Mouse (Mus musculus): ENCODE results near the gene Trp53tg5. TPM values are rescaled to one million over a fixed set of nuclear protein-coding genes. Genes with fewer than 3 reads are reported as not detected.
A peak's percentile ranks its signal among the peaks of the same experiment; 100 is the strongest.

The Trp53tg5 gene
- polyA plus RNA-seq, 1 experiment from 2014 or later: not detected

DNA sequence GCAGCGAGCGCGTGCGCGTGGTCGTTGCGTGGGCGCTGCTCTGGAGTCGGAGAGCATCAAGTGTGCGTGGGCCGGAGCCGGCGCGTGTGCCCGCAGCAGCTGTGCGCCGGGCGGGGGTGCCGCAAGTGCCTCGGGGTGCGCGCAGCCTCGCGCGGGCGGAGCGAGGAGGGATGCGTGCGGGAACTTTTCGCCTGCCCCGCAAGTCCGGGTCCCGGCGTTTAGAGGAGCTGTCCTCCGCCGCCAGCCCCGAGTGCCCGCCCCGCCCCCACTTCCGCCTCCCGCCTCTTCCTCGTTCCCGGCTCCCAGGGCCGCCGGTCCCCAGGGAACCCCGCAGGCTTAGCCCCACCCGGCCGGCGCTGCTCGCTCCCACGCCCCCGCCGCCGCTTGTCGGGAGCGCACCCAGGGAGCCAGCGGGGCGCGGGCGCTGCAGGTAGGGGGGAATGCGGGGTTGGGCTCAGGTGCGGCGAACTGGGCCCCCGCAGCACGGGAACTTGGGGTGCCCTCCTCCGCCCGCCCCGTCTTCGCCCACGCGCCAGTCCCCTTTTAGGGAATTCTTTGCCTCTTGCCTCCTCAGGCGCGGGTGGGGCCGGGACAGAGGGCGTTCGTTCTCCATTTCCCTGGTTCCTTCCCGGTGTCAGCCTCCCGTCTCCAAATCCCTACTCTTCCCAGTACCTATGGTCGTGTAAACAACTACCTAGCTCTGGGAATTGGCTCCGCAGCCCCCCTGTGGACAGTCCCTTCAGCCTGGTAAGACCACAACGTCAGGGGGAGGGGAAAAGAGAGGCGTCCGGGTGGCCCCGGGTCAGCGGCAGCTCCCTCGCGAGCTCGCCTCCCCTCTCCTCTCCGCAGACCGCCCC, 13.0 kb upstream of the Trp53tg5 start:
- Histone ChIP-seq H3K27me3 (replicated peaks; ENCODE audit: control insufficient read depth, insufficient read depth, low read length) (peaks cover 26% of the 10 kb centered on the region), H3K9me3 (replicated peaks; ENCODE audit: control insufficient read depth, low read length) (no peaks in the 10 kb centered on the region), H3K27ac (ENCODE audit: low read depth, low read length) (no peak overlapping the region), H3K9ac (ENCODE audit: low read length) (peak overlapping the region; percentile 71), H3K4me2 (ENCODE audit: low read length) (peak overlapping the region; percentile 99), H3K4me3 (ENCODE audit: low read depth, low read length) (peak overlapping the region; percentile 65), H3K36me3 (ENCODE audit: control insufficient read depth, insufficient read depth, low read length) (peaks cover 8% of the 10 kb centered on the region), H3K4me1 (ENCODE audit: control insufficient read depth, insufficient read depth, low read length) (peaks cover 8% of the 10 kb centered on the region)
- WGBS: under 1% methylated on average over 62 of the region's 90 CpGs
- ATAC-seq (peak; percentile 63), DNase-seq (ENCODE audit: low spot score) (peak; percentile 52)

DNA sequence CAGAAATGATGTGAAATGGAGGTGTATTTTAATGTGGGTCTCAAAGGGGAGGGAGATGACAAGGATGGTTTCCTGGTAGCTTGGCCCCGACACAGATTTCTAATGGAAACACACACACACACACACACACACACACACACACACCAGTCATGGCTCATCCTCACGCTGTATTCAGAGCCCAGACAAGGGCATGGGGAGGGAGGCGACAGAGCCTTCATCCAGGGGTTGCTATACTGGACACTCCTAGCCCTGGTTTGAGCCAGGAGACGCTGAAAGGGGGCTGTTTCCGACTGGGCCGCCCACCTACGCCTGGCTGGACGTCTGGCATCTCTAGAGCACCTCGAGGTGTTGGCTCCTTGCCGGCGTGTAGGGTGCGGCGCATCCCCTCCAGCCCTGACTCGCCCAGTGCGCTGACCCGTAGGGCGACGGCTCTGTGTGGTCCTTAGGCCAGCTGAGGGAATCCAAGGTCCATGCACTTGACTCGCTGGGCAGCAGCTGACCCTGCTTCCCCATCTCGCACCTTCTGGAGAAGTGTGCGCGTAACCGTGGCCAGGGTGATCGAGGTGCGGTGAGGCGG, 12.2 kb upstream of the Trp53tg5 start, which contains the start of gene Dbndd2:
TSS of gene Dbndd2 (plus strand) at position 426 of the 577 bp plus-strand sequence.
- Histone ChIP-seq H3K27me3 (replicated peaks; ENCODE audit: control insufficient read depth, insufficient read depth, low read length) (peaks cover 26% of the 10 kb centered on the region), H3K4me1 (ENCODE audit: control insufficient read depth, insufficient read depth, low read length) (peaks cover 8% of the 10 kb centered on the region), H3K36me3 (ENCODE audit: control insufficient read depth, insufficient read depth, low read length) (peaks cover 8% of the 10 kb centered on the region), H3K9ac (ENCODE audit: low read length) (peak within 1 kb of the TSS; percentile 71), H3K4me2 (ENCODE audit: low read length) (peak within 1 kb of the TSS; percentile 99), H3K4me3 (ENCODE audit: low read depth, low read length) (peak within 1 kb of the TSS; percentile 65), H3K9me3 (replicated peaks; ENCODE audit: control insufficient read depth, low read length) (no peaks in the 10 kb centered on the region), H3K27ac (ENCODE audit: low read depth, low read length) (no peak within 1 kb of the TSS)
- peak; percentile 4 for DNase-seq (ENCODE audit: low spot score)
- ATAC-seq: peak; percentile 66
- WGBS: under 1% methylated on average over 26 of the region's 26 CpGs

DNA sequence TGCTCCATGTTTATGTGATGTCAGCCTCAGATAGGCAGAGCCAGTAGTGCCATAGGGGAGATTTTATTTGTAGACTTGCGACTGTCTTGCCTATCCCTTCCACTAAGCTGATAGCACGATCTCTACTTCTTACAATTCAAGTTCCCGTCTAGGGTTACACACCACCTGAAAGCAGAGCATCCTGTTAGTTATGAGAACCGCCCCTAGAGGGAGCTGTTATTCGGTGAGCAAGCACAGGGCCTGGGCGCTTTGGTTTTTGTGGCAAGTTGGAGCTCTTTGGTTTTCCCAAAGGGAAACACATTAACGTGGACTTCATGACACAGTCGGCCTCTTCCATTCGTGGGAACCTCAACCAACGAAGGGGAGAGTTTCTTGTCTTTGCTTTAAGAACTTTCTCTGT, 3.3 kb downstream of the Trp53tg5 start:
- Histone ChIP-seq H3K36me3 (ENCODE audit: control insufficient read depth, insufficient read depth, low read length) (peaks cover 50% of the 10 kb centered on the region), H3K4me3 (ENCODE audit: low read depth, low read length) (no peak overlapping the region), H3K4me2 (ENCODE audit: low read length) (no peak overlapping the region), H3K9me3 (replicated peaks; ENCODE audit: control insufficient read depth, low read length) (no peaks in the 10 kb centered on the region), H3K27ac (ENCODE audit: low read depth, low read length) (no peak overlapping the region), H3K9ac (ENCODE audit: low read length) (no peak overlapping the region), H3K4me1 (ENCODE audit: control insufficient read depth, insufficient read depth, low read length) (no peaks in the 10 kb centered on the region), H3K27me3 (replicated peaks; ENCODE audit: control insufficient read depth, insufficient read depth, low read length) (no peaks in the 10 kb centered on the region)
- ATAC-seq (no peak), DNase-seq (ENCODE audit: low spot score) (peak; percentile 50)
- 29% methylated on average over 10 of the region's 10 CpGs for WGBS

DNA sequence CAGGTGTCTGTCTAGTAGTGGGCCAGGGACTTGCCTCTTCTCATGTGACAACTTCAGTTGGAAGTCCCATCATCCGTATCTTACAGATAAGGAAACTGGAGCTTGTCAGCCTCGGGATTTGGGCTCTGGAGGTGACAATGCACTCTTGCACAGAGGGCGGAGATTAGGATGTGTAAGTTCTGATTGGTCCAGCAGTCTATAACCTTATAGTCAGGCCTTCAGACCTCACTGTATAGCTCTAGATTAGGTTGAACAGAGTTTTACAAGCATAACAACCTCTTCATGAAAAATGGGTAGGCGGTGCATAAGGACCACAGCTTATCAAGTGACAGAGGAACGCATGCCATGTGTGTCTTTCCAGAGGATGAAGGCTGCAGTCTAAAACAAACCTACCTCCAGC, 6.7 kb downstream of the Trp53tg5 start:
- ATAC-seq: no peak
- H3K4me2 ChIP-seq (ENCODE audit: low read length): no peak overlapping the region
- no peak overlapping the region for H3K27ac ChIP-seq (ENCODE audit: low read depth, low read length)
- H3K4me3 ChIP-seq (ENCODE audit: low read depth, low read length): no peak overlapping the region
- DNase-seq (ENCODE audit: low spot score): no peak
- peaks cover 7% of the 10 kb centered on the region for H3K4me1 ChIP-seq (ENCODE audit: control insufficient read depth, insufficient read depth, low read length)
- H3K9ac ChIP-seq (ENCODE audit: low read length): no peak overlapping the region
- 86% methylated on average over 5 of the region's 5 CpGs for WGBS
- no peaks in the 10 kb centered on the region for H3K9me3 ChIP-seq (replicated peaks; ENCODE audit: control insufficient read depth, low read length)
- peaks cover 50% of the 10 kb centered on the region for H3K36me3 ChIP-seq (ENCODE audit: control insufficient read depth, insufficient read depth, low read length)
- no peaks in the 10 kb centered on the region for H3K27me3 ChIP-seq (replicated peaks; ENCODE audit: control insufficient read depth, insufficient read depth, low read length)

DNA sequence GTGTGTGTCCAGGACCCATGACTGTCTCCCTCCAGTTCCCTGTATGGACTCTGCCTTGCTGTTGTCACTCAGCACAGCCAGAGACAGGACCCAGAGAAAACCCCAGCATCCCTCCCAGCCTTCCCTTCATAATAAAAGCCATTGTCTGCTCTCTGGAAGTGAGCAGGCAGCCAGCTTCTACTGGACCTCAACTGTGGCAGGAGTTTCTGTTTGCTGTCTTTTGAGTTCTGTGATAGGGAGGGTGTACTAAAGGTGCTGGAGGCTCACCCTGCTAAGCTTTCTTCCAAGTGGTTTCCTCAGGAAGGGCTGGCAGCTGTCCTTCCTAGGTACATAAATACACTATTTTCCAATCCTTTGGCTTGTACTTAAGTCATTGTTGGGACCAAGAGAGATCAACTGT, 8.4 kb downstream of the Trp53tg5 start:
- peaks cover 10% of the 10 kb centered on the region for H3K4me1 ChIP-seq (ENCODE audit: control insufficient read depth, insufficient read depth, low read length)
- DNase-seq (ENCODE audit: low spot score): no peak
- no peak overlapping the region for H3K4me2 ChIP-seq (ENCODE audit: low read length)
- no peak overlapping the region for H3K4me3 ChIP-seq (ENCODE audit: low read depth, low read length)
- ATAC-seq: no peak
- H3K36me3 ChIP-seq (ENCODE audit: control insufficient read depth, insufficient read depth, low read length): peaks cover 48% of the 10 kb centered on the region
- H3K27me3 ChIP-seq (replicated peaks; ENCODE audit: control insufficient read depth, insufficient read depth, low read length): no peaks in the 10 kb centered on the region
- H3K9me3 ChIP-seq (replicated peaks; ENCODE audit: control insufficient read depth, low read length): no peaks in the 10 kb centered on the region
- no peak overlapping the region for H3K9ac ChIP-seq (ENCODE audit: low read length)
- no peak overlapping the region for H3K27ac ChIP-seq (ENCODE audit: low read depth, low read length)

DNA sequence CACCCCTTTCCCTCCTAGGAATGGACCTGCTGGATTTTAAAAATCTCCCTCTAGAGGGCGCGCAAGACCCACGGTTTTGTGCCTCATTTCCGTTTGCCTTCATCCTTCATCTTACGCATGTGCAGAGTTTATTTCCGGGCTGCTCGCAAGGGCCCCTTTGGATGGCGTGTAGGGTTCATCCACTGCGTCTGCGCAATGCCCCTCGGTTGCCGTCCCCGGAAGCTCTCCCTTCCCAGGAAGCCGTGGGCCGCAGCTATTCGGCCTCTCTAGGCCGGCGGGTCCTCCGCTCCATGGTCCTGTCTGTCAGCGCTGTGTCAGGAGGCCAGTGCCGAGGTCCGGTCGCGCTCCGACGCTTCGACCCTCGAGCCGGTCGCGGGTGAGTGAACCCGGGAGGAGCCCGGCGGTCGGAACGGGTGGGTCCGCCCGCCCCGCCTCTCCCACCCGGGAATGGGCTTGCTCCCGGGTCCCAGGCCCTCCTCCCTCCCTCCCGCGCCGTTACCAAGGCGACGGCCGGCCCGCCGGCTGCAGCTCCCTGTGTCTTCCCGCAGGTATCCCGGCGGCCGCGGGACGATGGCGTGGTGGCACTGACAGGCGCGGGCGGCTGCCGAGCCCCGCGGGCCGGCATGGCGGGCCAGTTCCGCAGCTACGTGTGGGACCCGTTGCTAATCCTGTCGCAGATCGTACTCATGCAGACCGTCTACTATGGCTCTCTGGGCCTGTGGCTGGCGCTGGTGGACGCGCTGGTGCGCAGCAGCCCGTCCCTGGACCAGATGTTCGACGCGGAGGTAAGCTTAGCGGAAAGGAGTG, 12.6 kb downstream of the Trp53tg5 start, which contains the start of gene Gm20458:
TSS of gene Gm20458 (plus strand) at position 223 of the 807 bp plus-strand sequence.
- peak; percentile 99 for ATAC-seq
- H3K36me3 ChIP-seq (ENCODE audit: control insufficient read depth, insufficient read depth, low read length): peaks cover 25% of the 10 kb centered on the region
- peaks cover 10% of the 10 kb centered on the region for H3K4me1 ChIP-seq (ENCODE audit: control insufficient read depth, insufficient read depth, low read length)
- no peaks in the 10 kb centered on the region for H3K27me3 ChIP-seq (replicated peaks; ENCODE audit: control insufficient read depth, insufficient read depth, low read length)
- under 1% methylated on average over 68 of the region's 79 CpGs for WGBS
- H3K4me2 ChIP-seq (ENCODE audit: low read length): peak within 1 kb of the TSS; percentile 72
- no peaks in the 10 kb centered on the region for H3K9me3 ChIP-seq (replicated peaks; ENCODE audit: control insufficient read depth, low read length)
- peak within 1 kb of the TSS; percentile 87 for H3K9ac ChIP-seq (ENCODE audit: low read length)
- peak within 1 kb of the TSS; percentile 87 for H3K27ac ChIP-seq (ENCODE audit: low read depth, low read length)
- H3K4me3 ChIP-seq (ENCODE audit: low read depth, low read length): peak within 1 kb of the TSS; percentile 92
- DNase-seq (ENCODE audit: low spot score): peak; percentile 99

DNA sequence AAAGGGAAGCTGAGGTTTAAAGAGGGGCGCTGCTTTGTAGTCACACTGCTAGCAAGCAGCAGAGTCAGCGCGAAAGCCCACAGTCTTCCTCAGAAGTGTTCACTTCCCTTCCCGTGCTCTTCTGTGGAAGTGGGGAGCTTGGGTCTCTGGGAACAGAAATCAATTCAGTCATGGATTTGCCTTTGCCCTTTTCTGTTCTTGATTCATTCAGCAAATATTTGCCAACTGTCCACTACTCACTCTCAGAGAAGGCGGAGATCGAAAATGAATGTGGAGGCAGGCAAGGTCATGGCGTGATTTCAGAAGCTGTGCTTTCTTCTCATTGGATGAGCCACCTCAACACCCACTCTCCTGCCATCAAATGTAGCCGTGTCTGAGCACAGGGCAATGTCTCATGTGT, 15.0 kb downstream of the Trp53tg5 start:
- Histone ChIP-seq H3K4me1 (ENCODE audit: control insufficient read depth, insufficient read depth, low read length) (peaks cover 10% of the 10 kb centered on the region), H3K9ac (ENCODE audit: low read length) (no peak overlapping the region), H3K27me3 (replicated peaks; ENCODE audit: control insufficient read depth, insufficient read depth, low read length) (no peaks in the 10 kb centered on the region), H3K36me3 (ENCODE audit: control insufficient read depth, insufficient read depth, low read length) (peaks cover 4% of the 10 kb centered on the region), H3K4me2 (ENCODE audit: low read length) (no peak overlapping the region), H3K9me3 (replicated peaks; ENCODE audit: control insufficient read depth, low read length) (no peaks in the 10 kb centered on the region), H3K27ac (ENCODE audit: low read depth, low read length) (no peak overlapping the region), H3K4me3 (ENCODE audit: low read depth, low read length) (no peak overlapping the region)
- no peak for DNase-seq (ENCODE audit: low spot score)
- WGBS: 90% methylated on average over 8 of the region's 8 CpGs
- no peak for ATAC-seq

DNA sequence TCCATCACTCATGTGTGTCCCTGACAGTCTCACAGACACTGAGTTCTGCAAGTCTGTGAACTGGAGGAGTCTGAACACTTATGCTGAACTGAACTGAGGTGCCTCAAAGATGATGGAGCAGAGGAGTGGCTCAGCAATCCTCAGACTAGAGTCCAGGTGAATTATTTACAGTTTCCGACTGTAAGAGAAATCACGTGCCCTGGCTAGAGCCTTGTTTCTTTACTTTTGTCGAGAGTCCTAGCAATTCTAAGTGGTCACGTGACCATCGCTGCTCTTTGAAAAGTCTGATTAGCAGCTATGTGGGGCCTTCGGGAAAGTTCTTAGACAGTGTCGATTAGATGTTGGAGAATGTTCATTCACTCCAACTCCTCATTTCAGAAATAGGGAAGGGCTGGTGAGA, 15.6 kb downstream of the Trp53tg5 start:
- ATAC-seq: no peak
- Histone ChIP-seq H3K9me3 (replicated peaks; ENCODE audit: control insufficient read depth, low read length) (no peaks in the 10 kb centered on the region), H3K27me3 (replicated peaks; ENCODE audit: control insufficient read depth, insufficient read depth, low read length) (no peaks in the 10 kb centered on the region), H3K27ac (ENCODE audit: low read depth, low read length) (no peak overlapping the region), H3K36me3 (ENCODE audit: control insufficient read depth, insufficient read depth, low read length) (no peaks in the 10 kb centered on the region), H3K4me3 (ENCODE audit: low read depth, low read length) (no peak overlapping the region), H3K9ac (ENCODE audit: low read length) (no peak overlapping the region), H3K4me2 (ENCODE audit: low read length) (no peak overlapping the region), H3K4me1 (ENCODE audit: control insufficient read depth, insufficient read depth, low read length) (peaks cover 10% of the 10 kb centered on the region)
- no peak for DNase-seq (ENCODE audit: low spot score)
- 60% methylated on average over 7 of the region's 7 CpGs for WGBS
